Mouse (Mus musculus) lung, postnatal 4 days (tissue): ENCODE measurements at regions not wholly inside any gene's neighbourhood (a gene's known extent, or its start where the extent isn't known, plus 50 kb on each side); places are given as distances from the start of the nearest gene placed in this dataset.

Experiments
- DNase-seq, 2 experiments: peaks; one replicate each; pipeline ENCODE4 v3.0.0; 2021

GRCm38 (mm10) chr13:78577497-78577896 lies 377.9 kb upstream of the Nr2f1 start:
- DNase-seq = no peak

DNA sequence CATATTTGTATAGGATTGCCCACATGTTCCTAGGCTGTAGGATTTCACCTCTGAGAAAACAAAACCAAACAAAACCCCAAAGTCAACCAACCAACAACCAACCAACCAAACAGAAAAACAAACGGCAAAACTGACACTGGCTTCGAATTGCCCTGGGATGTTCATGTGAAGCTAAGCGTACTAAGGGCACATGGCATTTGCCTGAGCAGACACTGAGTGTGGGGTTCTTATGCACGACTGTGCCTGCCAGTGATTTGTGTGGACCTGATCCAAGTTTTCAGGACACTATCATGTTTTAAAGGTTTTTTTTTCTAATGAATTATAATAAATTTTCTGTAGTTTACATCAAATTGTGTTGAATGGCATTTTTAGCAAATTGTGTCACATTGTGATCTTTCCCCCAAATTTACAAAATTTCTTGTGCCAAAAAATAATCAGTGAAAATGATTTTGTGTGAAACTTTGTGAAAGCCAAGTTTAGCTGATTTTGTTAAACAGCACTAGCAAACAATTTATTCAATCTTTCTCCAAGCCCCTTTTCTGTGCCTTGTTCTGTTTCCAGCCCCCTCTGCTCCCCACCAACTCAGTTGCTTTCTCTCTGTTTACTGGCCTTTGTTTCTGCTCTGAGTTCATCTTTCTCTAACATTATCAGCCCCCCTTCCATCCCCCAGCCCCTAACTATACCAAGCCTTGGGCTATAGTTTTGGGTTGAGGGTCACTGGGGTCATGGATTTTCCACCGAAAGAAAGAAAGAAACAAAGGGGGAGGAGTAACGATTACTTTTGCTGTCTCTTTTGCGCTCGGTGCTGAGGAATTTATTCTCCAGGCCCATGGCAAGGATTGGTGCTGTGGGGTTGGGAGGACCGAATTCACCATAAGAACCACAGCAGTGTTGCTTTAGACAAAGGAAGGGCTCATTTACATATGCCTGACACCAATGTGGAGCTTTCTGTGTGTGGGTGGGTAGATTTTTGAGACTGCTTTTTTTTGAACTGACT lies 377.0 kb upstream of the Nr2f1 start:
- DNase-seq = no peak

- DNase-seq = no peak
Observed at GRCm38 (mm10) chr13:78571093-78571492, 371.5 kb upstream of the Nr2f1 start.

- DNase-seq = no peak
Observed at GRCm38 (mm10) chr13:78524446-78524937, 324.9 kb upstream of the Nr2f1 start.

- DNase-seq = no peak
Observed at GRCm38 (mm10) chr13:78520771-78521170, 321.2 kb upstream of the Nr2f1 start.

DNA sequence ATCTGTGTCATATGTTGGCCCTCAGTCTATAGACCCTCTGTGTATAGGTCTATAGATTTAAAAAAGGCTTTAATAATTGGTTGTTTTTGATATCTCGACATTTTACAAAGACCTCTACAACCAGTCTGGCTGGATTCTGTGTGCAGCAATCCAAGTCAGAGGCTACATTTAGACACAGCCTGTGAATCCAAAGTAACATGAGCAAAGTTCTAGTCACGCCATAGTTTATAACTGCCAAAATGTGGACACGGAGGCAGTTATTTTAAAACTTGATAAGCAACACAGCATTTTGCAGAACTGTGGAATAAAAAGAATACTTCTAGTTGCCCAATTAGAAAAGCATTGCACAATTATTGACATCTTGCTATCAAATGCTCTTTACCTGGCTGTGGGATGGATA lies 320.6 kb upstream of the Nr2f1 start:
- DNase-seq = no peak

DNA sequence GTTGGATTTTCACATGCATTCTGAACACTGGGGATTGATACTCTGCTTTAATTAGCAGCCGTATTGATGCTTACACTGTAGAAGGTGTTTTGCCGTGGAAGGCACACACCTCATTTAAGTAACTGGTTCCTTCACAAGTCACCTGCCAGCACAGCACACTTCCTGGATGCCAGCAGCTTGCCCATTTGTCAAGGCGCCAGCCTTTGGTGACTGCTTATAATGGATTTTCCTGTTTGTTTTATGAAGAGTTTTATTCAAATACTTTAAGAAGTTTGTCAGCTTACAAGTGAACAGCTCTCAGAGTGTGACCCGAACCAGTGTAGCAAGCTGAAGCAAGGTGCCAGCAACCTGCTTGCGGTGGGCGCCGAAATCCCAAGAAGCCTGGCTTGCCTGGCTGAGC lies 301.0 kb upstream of the Nr2f1 start:
- DNase-seq = peak; percentile 11 to 30

DNA sequence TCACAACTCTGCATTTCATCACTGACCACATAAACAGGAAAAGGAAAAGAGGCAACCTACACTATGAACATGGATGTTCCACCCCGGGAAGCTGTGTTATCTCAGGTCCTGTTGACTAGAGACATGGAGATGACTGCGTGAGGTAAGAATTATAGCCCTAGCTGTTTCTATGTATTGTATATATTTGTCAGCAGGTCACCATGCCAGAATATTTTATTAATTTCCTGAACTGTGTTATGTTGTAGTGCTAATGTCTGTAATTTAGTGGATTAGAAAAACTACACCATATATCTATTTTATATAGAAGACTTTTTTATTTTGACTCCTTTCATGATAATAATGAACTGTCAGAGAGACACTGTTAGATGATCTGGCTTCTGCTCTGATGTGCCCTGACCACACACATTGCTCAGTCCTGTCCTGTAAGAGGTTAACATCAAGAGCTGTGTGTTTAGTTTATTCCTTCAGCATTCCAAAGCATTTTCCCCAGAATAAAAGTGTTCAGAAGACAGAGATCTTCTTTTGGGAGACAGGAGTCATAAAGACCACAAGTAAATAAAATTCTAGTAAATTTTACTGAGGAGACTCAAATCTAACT lies 284.3 kb upstream of the Nr2f1 start:
- DNase-seq = no peak

DNA sequence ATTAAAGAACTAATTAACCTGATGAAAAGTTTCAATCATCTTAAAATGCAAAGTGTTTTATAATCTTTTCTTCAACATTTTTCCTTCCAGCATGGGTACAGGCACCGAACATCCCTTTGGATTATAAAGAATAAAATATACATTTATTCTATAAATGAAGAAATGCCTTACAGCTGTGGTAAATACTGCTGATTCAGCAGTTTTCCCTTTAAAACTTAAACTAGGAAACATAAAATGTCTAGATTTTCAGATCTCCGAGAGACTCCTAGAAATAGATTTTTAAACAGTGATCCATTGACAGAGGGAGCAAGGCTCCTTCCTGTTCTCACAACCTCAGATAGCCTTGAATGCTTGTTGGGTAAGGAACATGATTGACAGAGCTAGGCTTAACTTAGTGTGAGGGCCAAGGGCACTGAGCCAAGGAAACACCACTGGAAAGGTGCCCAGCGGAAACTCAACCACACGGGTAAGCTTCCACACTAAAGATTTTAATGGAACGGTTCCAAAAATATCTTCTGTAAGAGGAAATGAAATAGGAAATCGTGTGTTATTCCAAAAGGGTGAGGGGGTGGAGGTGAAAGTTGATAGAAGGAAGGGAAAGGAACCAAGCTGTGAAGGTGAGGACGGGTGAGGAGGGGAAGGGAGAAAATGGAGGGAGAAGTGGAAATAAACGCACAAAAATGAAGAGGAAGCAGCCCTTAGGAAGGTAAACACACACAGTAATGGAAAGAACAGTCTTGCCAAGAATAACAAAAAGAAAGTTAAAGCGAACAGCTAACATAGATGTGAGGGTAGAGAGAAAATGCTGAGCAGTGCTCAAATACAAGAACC lies 283.6 kb upstream of the Nr2f1 start:
- DNase-seq = peak; percentile 84 to 88

- DNase-seq = no peak
Observed at GRCm38 (mm10) chr13:78451333-78452070, 251.9 kb upstream of the Nr2f1 start.

- no peak for DNase-seq
Observed at GRCm38 (mm10) chr13:78446726-78447031, 247.1 kb upstream of the Nr2f1 start.

GRCm38 (mm10) chr13:78445891-78446725 lies 246.6 kb upstream of the Nr2f1 start:
- DNase-seq = no peak

DNA sequence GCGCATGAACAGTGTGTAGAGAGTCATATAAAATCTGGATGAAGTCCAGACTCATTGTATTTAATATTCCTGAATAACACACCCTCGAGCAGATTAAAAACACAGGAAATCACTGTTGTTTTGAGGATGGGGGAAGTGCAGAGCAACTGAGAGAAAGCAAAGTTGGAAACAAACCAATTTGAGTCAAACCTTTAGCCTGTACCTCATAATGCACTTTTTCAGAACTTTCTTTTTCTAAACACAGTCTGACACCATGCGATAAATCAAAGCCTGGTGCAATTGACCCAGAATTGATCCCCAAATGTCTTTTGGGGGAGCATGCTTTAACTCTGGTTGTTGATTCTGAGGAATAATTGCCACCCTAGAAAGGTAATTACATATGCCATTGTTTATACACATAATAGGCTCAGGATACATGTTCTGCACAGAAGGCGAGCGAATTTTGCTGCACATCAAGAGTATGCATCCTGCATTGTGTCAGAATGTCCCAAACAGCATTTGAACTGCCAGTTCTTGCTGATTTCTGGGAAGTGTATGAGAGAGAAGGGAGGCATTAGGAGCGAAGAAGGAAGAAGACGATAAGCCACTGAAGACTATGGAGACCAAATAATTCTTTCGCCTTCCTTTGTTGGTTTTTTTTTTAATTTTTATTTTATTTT lies 245.3 kb upstream of the Nr2f1 start:
- DNase-seq = no peak

DNA sequence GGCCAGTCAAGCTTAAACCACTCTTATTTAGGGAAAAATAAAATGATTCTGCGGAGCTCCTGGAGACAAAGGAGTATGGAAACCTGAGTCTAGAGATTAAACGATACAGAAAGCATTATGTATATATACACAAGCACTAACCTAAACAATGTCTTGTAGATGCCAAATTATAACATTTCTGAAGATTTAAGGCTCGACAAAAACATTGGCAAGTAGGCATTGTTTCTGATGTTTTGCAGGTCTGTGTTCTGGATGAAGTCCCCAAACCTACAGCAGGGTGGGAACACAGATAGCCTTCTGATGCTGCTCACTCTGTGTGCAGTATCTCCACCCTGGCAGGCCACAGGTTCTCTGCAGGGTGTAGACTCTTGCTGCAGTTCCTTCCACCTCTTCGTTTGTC lies 228.9 kb upstream of the Nr2f1 start:
- DNase-seq = no peak

- DNase-seq = no peak
Observed at GRCm38 (mm10) chr13:78428084-78428445, 228.5 kb upstream of the Nr2f1 start.

GRCm38 (mm10) chr13:78427141-78428083 lies 227.9 kb upstream of the Nr2f1 start:
- DNase-seq = peak; percentile 9 to 50

DNA sequence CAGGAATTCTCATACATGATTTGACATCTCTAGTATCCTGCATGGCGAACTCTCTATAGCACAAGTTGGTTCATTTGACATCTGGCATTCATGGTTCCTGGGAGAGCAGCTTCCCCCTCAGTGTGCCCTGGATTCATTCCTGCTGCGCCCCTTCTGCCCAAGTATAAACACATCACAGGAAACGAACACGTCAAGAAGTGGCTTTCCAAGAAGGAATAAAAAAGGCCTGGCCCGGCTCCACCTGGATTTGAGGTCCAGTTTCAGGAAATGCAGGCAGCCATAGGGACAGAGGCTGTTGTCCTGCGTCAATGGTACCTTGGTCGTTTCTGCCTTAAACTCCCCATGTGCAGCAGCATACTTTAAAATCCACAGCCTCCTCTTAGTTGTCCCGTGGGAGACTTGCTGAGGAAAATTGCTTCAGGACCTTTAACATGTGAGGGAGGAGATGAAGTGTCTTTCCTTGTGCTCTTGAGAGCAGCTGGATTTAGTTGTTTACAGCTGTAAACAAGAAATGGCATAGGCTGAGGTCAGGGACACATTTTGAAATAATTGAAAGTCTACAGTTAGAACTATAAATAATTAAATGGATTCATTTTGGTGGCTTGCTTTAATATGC lies 226.9 kb upstream of the Nr2f1 start:
- DNase-seq = peak; percentile 4 to 31

DNA sequence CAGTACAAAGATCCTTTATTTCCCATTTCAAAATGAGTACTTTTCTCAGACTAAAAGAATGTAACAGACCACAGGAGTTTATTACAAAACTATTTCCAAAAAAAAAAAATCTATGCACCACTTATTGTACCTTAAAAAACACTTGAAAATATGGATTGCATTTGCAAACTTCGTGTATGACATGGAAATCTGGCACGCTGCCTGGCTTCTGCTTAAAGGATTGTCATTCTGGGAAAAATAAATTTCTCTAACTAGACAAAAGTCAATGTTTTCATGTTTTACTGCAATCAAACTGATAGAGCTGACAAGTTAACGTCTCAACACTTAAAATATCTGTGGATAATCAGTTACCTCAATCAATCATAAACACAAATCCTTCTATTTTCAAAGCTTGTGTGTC lies 205.5 kb upstream of the Nr2f1 start:
- DNase-seq = no peak

GRCm38 (mm10) chr13:78383761-78384160 lies 184.2 kb upstream of the Nr2f1 start:
- no peak for DNase-seq

DNA sequence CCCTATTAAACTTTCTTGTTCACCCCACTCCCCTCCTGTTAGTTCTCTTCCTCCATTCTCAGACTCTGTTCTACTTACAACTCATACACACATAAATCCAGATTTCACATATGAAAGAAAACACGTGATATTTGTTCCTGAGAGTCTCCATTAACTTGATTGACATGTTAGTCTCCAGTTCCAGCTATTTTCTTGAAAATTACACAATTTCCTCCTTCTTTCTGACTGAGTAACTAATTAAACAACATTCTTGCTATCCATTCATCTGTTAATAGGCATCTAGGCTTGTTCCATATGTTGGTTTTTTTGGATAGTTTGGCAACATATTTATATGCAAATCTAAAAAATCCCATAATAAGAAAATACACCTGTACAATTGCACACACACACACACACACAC lies 161.7 kb upstream of the Nr2f1 start:
- no peak for DNase-seq
